Mouse (Mus musculus): ENCODE measurements around the gene Gm8677. TPM values are rescaled to one million over a fixed set of nuclear protein-coding genes. Genes with fewer than 3 reads are reported as not detected.
"Not testable (repeated sequence)": the region's sequence is repeated elsewhere in the genome, so short reads cannot be mapped to it uniquely, and the experiment has no call there.

Gene Gm8677
- not detected in 2 replicates for polyA plus RNA-seq (2015; fragmentation: Nextera tagmentation; extraction: Ambion mirVana)

DNA sequence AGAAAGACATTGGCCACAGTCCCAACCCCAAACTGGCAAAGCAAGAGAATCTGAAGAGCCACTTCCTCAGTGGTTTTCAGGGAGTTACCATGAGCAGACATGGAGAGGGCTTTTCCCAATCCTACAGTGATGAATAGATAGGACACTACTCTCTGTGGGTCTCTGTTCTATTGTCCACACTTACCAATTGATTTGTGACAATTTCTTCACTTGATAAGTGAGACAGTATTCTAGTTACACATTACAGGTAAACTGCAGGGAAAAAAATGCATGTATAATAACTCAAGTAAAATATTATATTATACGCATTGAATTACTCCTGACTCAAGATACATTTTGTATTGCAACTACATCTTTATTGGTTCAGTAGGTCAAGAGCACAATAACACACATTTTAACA, at the start of gene Gm8677:
Gm8677 (minus strand) TSS at position 101 of the 400 bp plus-strand sequence.
- not testable (repeated sequence) for H3K36me3 ChIP-seq; H3K4me1 ChIP-seq; H3K27me3 ChIP-seq; H3K4me3 ChIP-seq; H3K9ac ChIP-seq (replicated peaks); H3K4me2 ChIP-seq (replicated peaks); H3K9me3 ChIP-seq; H3K27ac ChIP-seq (replicated peaks); ATAC-seq (replicated peaks)
- WGBS = no CpG with 5 or more reads among the region's 1 CpGs

DNA sequence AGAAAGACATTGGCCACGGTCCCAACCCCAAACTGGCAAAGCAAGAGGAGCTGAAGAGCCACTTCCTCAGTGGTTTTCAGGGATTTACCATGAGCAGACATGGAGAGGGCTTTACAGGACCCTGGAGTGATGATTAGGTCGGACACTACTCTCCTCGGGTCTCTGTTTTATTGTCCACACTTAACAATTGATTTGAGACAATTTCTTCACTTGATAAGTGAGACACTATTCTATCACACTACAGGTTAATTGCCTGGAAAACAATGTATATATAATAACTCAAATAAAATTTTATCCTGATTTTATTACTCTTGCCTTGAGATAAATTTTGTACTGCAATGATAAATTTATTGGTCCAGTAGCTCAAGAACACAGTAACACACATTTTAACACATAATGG, 30.6 kb upstream of the Gm8677 start, which contains the start of gene Gm4201:
Gm4201 (minus strand) TSS at position 101 of the 400 bp plus-strand sequence.
- H3K4me1 ChIP-seq; H3K36me3 ChIP-seq; H3K9me3 ChIP-seq; ATAC-seq (replicated peaks); H3K4me2 ChIP-seq (replicated peaks); H3K9ac ChIP-seq (replicated peaks); H3K27me3 ChIP-seq; H3K27ac ChIP-seq (replicated peaks); H3K4me3 ChIP-seq: not testable (repeated sequence)
- WGBS = no CpG with 5 or more reads among the region's 3 CpGs

DNA sequence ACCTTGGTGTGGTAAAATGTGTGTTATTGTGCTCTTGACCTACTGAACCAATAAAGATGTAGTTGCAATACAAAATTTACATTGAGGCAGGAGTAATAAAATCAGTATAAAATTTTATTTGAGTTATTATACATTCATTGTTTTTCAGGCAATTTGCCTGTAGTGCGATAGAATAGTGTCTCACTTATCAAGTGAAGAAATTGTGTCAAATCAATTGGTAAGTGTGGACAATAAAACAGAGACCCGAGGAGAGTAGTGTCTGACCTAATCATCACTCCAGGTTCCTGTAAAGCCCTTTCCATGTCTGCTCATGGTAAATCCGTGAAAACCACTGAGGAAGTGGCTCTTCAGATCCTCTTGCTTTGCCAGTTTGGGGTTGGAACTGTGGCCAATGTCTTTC, 12.0 kb downstream of the Gm8677 start, which contains the start of gene Vmn1r152:
Vmn1r152 (plus strand) TSS at position 301 of the 400 bp plus-strand sequence.
- not testable (repeated sequence) for ATAC-seq (replicated peaks); H3K27ac ChIP-seq (replicated peaks); H3K9ac ChIP-seq (replicated peaks); H3K4me3 ChIP-seq; H3K9me3 ChIP-seq; H3K36me3 ChIP-seq; H3K4me2 ChIP-seq (replicated peaks); H3K27me3 ChIP-seq; H3K4me1 ChIP-seq
- no CpG with 5 or more reads among the region's 3 CpGs for WGBS

DNA sequence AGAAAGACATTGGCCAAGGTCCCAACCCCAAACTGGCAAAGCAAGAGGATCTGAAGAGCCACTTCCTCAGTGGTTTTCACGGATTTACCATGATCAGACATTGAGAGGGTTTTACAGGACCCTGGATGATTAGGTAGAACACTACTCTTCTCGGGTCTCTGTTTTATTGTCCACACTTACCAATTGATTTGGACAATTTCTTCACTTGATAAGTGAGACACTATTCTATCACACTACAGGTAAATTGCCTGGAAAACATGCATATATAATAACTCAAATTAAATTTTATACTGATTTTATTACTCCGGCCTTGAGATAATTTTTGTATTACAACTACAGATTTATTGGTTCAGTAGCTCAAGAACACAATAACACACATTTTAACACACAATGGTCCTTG, 35.1 kb downstream of the Gm8677 start, which contains the start of gene Vmn1r151:
Vmn1r151 (minus strand) TSS at position 101 of the 400 bp plus-strand sequence.
- not testable (repeated sequence) for H3K4me3 ChIP-seq

More for the DNA sequence above, 35.1 kb downstream of the Gm8677 start, which contains the start of gene Vmn1r151:
- H3K9ac ChIP-seq (replicated peaks); H3K27me3 ChIP-seq; H3K36me3 ChIP-seq; H3K4me1 ChIP-seq; ATAC-seq (replicated peaks); H3K9me3 ChIP-seq; H3K27ac ChIP-seq (replicated peaks); H3K4me2 ChIP-seq (replicated peaks): not testable (repeated sequence)
- 53% methylated on average over 2 of the region's 3 CpGs for WGBS

Other genes with a start within 250 kb of the Gm8677 start
- gene Gm4187, start 205.2 kb downstream of the Gm8677 start, polyA plus RNA-seq (2015; fragmentation: Nextera tagmentation; extraction: Ambion mirVana) = not detected in 2 replicates
- not detected in 2 replicates for gene Gm8660, start 163.8 kb downstream of the Gm8677 start, polyA plus RNA-seq (2015; fragmentation: Nextera tagmentation; extraction: Ambion mirVana)
- gene Vmn1r148, start 121.3 kb downstream of the Gm8677 start, polyA plus RNA-seq (2015; fragmentation: Nextera tagmentation; extraction: Ambion mirVana) = not detected in 2 replicates
- gene Vmn1r149, start 96.7 kb downstream of the Gm8677 start, polyA plus RNA-seq (2015; fragmentation: Nextera tagmentation; extraction: Ambion mirVana) = not detected in 2 replicates
- not detected in 2 replicates for gene Gm10665, start 70.8 kb downstream of the Gm8677 start, polyA plus RNA-seq (2015; fragmentation: Nextera tagmentation; extraction: Ambion mirVana)
- gene Vmn1r151, start 35.2 kb downstream of the Gm8677 start, polyA plus RNA-seq (2015; fragmentation: Nextera tagmentation; extraction: Ambion mirVana) = not detected in 2 replicates
- not detected in 2 replicates for gene Vmn1r152, start 11.9 kb downstream of the Gm8677 start, polyA plus RNA-seq (2015; fragmentation: Nextera tagmentation; extraction: Ambion mirVana)
- gene Gm4201, start 30.5 kb upstream of the Gm8677 start, polyA plus RNA-seq (2015; fragmentation: Nextera tagmentation; extraction: Ambion mirVana) = not detected in 2 replicates
- gene Gm4565, start 53.2 kb upstream of the Gm8677 start, polyA plus RNA-seq (2015; fragmentation: Nextera tagmentation; extraction: Ambion mirVana) = not detected in 2 replicates
- gene Vmn1r155, start 123.1 kb upstream of the Gm8677 start, polyA plus RNA-seq (2015; fragmentation: Nextera tagmentation; extraction: Ambion mirVana) = not detected in 2 replicates
- not detected in 2 replicates for gene Gm8693, start 157.4 kb upstream of the Gm8677 start, polyA plus RNA-seq (2015; fragmentation: Nextera tagmentation; extraction: Ambion mirVana)
- gene Gm4567, start 184.8 kb upstream of the Gm8677 start, polyA plus RNA-seq (2015; fragmentation: Nextera tagmentation; extraction: Ambion mirVana) = not detected in 2 replicates
- not detected in 2 replicates for gene Vmn1r157, start 226.8 kb upstream of the Gm8677 start, polyA plus RNA-seq (2015; fragmentation: Nextera tagmentation; extraction: Ambion mirVana)

All from forebrain, embryonic 15.5 days (tissue).